Mouse (Mus musculus) erythroblast, embryonic 14.5 days (primary cell): Measurements from ENCODE around the gene Stxbp1. TPM values are rescaled to one million over a fixed set of nuclear protein-coding genes. Genes with fewer than 3 reads are reported as not detected.

ENCODE experiments used
- H3K27me3 ChIP-seq: 2 replicates; pipeline ENCODE4 v1.6.1; 2012; ENCODE audit warnings: inconsistent platforms; ENCODE audit not compliant: control insufficient read depth
- H3K36me3 ChIP-seq: 2 replicates; pipeline ENCODE4 v1.6.1; 2012; ENCODE audit warnings: mild to moderate bottlenecking, inconsistent platforms; ENCODE audit not compliant: control insufficient read depth
- H3K4me1 ChIP-seq: 2 replicates; pipeline ENCODE4 v1.6.1; 2012; ENCODE audit warnings: inconsistent platforms; ENCODE audit not compliant: control insufficient read depth
- H3K4me3 ChIP-seq: replicated peaks from 2 replicates; pipeline ENCODE3; 2012; ENCODE audit warnings: moderate library complexity, mild to moderate bottlenecking, inconsistent platforms
- H3K9me3 ChIP-seq: 2 replicates; pipeline ENCODE4 v1.6.1; 2012; ENCODE audit warnings: low read length, inconsistent platforms, mixed read lengths; ENCODE audit not compliant: control insufficient read depth
- GATA1 ChIP-seq: IDR thresholded peaks from 2 replicates; pipeline ENCODE4 v1.6.1; 2012; ENCODE audit warnings: low read length, inconsistent platforms, mixed read lengths
- TAL1 ChIP-seq: IDR thresholded peaks from 3 replicates; pipeline ENCODE4 v1.6.1; 2012; ENCODE audit warnings: low read length, inconsistent platforms, mixed read lengths
- polyA plus RNA-seq: library from polyadenylated mRNA; stranded (reverse); fragments of >175 nt; gene quantifications from 2 replicates; pipeline ENCODE4 v1.2.3, GENCODE M21; 2012

Gene Stxbp1
- polyA plus RNA-seq, 1 experiment = 0.02 TPM

- no peaks in the 10 kb centered on the region for H3K9me3 ChIP-seq
- no peak for TF ChIP-seq TAL1
- no peak for TF ChIP-seq GATA1
- no peaks in the 10 kb centered on the region for H3K36me3 ChIP-seq
- H3K27me3 ChIP-seq = no peaks in the 10 kb centered on the region
- H3K4me3 ChIP-seq = no peak within 1 kb of the TSS
- H3K4me1 ChIP-seq = peaks cover 2% of the 10 kb centered on the region; the same call in 1 of the 2 replicates
Measured at GRCm38 (mm10) chr2:32784048-32784681, 62.9 kb downstream of the Stxbp1 start, which contains the start of gene Cfap157. Gene Cfap157, minus strand, starts transcription at chr2:32784428.

GRCm38 (mm10) chr2:32781710-32782109 lies 65.3 kb downstream of the Stxbp1 start:
- no peaks in the 10 kb centered on the region for H3K36me3 ChIP-seq
- H3K27me3 ChIP-seq = no peaks in the 10 kb centered on the region
- no peak overlapping the region for H3K4me3 ChIP-seq
- H3K4me1 ChIP-seq = peaks cover 4% of the 10 kb centered on the region; the same call in 1 of the 2 replicates
- no peaks in the 10 kb centered on the region for H3K9me3 ChIP-seq
- TF ChIP-seq GATA1 (no peak), TAL1 (no peak)

GRCm38 (mm10) chr2:32779714-32780113 lies 67.3 kb downstream of the Stxbp1 start:
- TF ChIP-seq GATA1 = no peak
- TF ChIP-seq TAL1 = no peak
- H3K9me3 ChIP-seq = no peaks in the 10 kb centered on the region
- no peaks in the 10 kb centered on the region for H3K36me3 ChIP-seq
- H3K4me3 ChIP-seq = no peak overlapping the region
- peaks cover 23% of the 10 kb centered on the region for H3K4me1 ChIP-seq
- no peaks in the 10 kb centered on the region for H3K27me3 ChIP-seq

- TF ChIP-seq GATA1 = no peak
- TF ChIP-seq TAL1 = no peak
- H3K4me3 ChIP-seq = no peak overlapping the region
- H3K36me3 ChIP-seq = no peaks in the 10 kb centered on the region
- no peaks in the 10 kb centered on the region for H3K9me3 ChIP-seq
- H3K4me1 ChIP-seq = peaks cover 25% of the 10 kb centered on the region
- H3K27me3 ChIP-seq = no peaks in the 10 kb centered on the region
Measured at GRCm38 (mm10) chr2:32779131-32779530, 67.9 kb downstream of the Stxbp1 start.

GRCm38 (mm10) chr2:32778081-32778480 lies 69.0 kb downstream of the Stxbp1 start:
- no peaks in the 10 kb centered on the region for H3K27me3 ChIP-seq
- peaks cover 25% of the 10 kb centered on the region for H3K4me1 ChIP-seq
- no peak overlapping the region for H3K4me3 ChIP-seq
- H3K9me3 ChIP-seq = no peaks in the 10 kb centered on the region
- H3K36me3 ChIP-seq = no peaks in the 10 kb centered on the region
- no peak for TF ChIP-seq TAL1
- TF ChIP-seq GATA1 = no peak

GRCm38 (mm10) chr2:32776192-32776591 lies 70.9 kb downstream of the Stxbp1 start:
- no peaks in the 10 kb centered on the region for H3K9me3 ChIP-seq
- no peaks in the 10 kb centered on the region for H3K36me3 ChIP-seq
- H3K27me3 ChIP-seq = no peaks in the 10 kb centered on the region
- H3K4me3 ChIP-seq = peak overlapping the region; percentile 75
- TF ChIP-seq TAL1 (no peak), GATA1 (no peak)
- peaks cover 32% of the 10 kb centered on the region for H3K4me1 ChIP-seq

GRCm38 (mm10) chr2:32775359-32776074 lies 71.5 kb downstream of the Stxbp1 start, which contains the start of the genes Ttc16 and Ptrh1:
Gene Ttc16, minus strand, starts transcription at chr2:32775633.
Gene Ptrh1, plus strand, starts transcription at chr2:32775786.
- Histone ChIP-seq H3K4me1 (peaks cover 33% of the 10 kb centered on the region), H3K27me3 (no peaks in the 10 kb centered on the region), H3K4me3 (peak within 1 kb of the TSS; percentile 75), H3K36me3 (no peaks in the 10 kb centered on the region), H3K9me3 (no peaks in the 10 kb centered on the region)
- TF ChIP-seq TAL1 = no peak
- TF ChIP-seq GATA1 = no peak

- TF ChIP-seq GATA1 (no peak), TAL1 (no peak)
- no peaks in the 10 kb centered on the region for H3K9me3 ChIP-seq
- no peak overlapping the region for H3K4me3 ChIP-seq
- H3K36me3 ChIP-seq = no peaks in the 10 kb centered on the region
- H3K4me1 ChIP-seq = peaks cover 48% of the 10 kb centered on the region
- H3K27me3 ChIP-seq = no peaks in the 10 kb centered on the region
Measured at GRCm38 (mm10) chr2:32772626-32773279, 74.3 kb downstream of the Stxbp1 start.

GRCm38 (mm10) chr2:32771886-32772285 lies 75.2 kb downstream of the Stxbp1 start:
- H3K27me3 ChIP-seq = no peaks in the 10 kb centered on the region
- H3K4me1 ChIP-seq = peaks cover 52% of the 10 kb centered on the region
- H3K4me3 ChIP-seq = no peak overlapping the region
- H3K9me3 ChIP-seq = no peaks in the 10 kb centered on the region
- TF ChIP-seq GATA1 = no peak
- TF ChIP-seq TAL1 = no peak
- H3K36me3 ChIP-seq = no peaks in the 10 kb centered on the region
